Mouse (Mus musculus): ENCODE measurements at regions not wholly inside any gene's neighbourhood (a gene's known extent, or its start where the extent isn't known, plus 50 kb on each side); places are given as distances from the start of the nearest gene placed in this dataset.
A peak's percentile ranks its signal among the peaks of the same experiment; 100 is the strongest.

- no peak for DNase-seq
Observed at GRCm38 (mm10) chr15:86738356-86738755, 524.1 kb downstream of the Tbc1d22a start.

GRCm38 (mm10) chr15:86738776-86739175 lies 524.5 kb downstream of the Tbc1d22a start:
- no peak for DNase-seq

DNA sequence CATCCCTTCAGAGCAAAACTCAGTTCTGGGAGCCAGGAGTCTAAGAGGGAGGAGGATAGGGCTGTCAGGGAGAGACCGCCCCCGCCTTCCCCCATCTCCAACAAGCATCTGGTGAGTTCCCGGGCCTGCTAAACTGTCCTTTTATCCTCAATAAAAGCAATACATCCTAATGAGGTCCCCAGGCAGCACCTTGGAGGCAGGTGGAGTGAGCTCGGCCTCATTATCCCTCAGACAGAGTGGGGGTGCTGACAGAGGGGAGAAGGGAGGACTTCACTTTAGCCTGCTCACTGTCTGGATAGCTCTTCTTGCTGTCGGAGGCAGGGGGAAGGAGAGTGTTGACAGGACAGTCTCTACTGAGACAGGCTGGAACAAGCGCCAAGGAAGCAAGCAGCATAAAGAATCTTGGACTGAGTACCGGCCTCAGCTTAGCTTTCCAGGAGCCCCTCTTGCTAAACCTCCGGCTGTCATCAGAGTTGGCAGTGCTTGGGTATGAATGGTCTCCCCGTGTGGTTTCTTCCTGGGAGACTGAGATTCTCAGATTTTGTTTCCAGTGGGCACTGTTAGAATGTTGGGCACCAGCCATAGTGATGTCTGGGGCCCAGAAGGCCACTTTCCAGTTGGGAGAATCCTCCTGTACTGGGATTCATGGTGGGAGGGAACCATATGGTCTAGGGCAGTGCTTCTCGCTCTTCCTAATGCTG lies 537.3 kb downstream of the Tbc1d22a start:
- peak; percentile 48 to 59 for DNase-seq

GRCm38 (mm10) chr15:86763581-86764375 lies 549.5 kb downstream of the Tbc1d22a start:
- peak; percentile 85 to 91 for DNase-seq

DNA sequence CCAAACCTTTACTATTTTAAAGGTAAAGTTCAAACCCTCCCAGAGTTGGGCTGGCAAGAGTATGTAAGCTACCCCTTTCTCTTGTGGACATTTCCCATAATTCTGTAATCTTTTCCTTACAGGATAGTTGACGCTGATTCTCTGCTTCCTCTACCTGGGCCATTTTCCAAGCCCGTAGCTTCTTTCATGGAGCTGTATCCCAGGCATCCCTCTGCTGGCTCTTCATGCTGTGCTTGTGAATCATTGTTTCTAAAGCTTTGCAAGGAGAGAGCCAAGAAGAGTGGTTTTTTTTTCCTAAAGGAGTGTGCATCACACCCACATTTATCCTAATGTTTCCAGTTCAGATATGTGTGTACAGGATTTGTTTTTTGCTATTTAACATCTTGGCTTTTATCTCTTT lies 553.4 kb downstream of the Tbc1d22a start:
- DNase-seq = no peak

DNA sequence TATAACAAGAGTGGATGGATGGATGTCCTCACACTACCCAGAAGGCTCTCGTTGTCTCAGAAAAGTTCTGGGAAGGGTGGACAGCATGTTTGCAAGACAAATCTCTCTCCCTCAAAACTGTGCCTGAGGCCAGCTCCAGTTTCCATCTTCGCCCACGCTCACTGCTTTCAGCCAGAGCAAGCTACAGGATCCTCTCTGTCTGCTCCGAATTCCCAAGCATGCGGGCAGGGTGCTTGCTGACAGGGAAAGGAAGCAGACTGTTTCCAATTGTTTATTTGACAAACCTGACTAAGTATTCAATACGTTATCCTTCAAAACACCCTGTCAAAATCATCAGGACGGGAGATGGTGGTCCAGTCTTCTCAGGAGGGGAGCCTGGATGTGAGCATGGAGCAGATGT lies 558.8 kb downstream of the Tbc1d22a start:
- no peak for DNase-seq

DNA sequence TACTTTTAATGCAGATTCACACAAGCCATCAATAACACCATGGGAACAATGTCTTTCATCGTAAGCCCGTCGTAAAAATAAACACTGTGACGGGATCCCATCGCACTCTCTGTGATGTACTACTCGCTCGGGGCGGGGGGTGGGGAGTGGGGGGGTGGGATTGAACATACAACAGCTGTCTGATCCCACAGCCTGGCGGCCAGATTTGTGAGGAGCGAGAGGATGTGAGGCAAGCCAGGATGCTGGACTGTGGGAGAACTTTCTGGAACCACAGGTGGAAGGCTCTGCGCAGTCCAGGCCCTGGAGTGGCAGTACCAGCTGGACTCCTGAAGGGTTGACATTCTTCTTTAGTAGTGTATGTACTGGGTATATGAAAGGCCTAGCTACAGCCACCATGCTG lies 563.7 kb downstream of the Tbc1d22a start:
- no peak for DNase-seq

- DNase-seq = no peak
Observed at GRCm38 (mm10) chr15:86781160-86781559, 566.9 kb downstream of the Tbc1d22a start.

DNA sequence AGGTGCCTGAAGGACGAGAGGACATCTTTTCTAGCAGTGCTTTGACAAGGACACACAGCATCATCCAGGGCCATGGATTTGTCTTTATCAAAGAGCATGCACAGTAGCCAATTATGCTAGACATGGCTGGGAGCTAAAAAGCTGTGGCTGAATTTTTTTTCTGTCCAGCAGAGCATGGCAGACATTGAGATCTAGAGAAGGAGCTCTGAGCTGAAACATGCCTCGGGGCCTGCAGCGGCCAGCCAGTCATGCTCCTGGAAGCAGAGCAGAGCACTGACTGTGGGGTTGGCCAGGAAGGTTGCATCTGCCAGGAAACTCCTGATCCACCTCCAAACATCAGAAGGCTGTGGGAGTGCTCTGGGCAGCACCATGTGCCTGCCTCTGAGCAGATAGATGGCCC lies 580.5 kb downstream of the Tbc1d22a start:
- DNase-seq = no peak

DNA sequence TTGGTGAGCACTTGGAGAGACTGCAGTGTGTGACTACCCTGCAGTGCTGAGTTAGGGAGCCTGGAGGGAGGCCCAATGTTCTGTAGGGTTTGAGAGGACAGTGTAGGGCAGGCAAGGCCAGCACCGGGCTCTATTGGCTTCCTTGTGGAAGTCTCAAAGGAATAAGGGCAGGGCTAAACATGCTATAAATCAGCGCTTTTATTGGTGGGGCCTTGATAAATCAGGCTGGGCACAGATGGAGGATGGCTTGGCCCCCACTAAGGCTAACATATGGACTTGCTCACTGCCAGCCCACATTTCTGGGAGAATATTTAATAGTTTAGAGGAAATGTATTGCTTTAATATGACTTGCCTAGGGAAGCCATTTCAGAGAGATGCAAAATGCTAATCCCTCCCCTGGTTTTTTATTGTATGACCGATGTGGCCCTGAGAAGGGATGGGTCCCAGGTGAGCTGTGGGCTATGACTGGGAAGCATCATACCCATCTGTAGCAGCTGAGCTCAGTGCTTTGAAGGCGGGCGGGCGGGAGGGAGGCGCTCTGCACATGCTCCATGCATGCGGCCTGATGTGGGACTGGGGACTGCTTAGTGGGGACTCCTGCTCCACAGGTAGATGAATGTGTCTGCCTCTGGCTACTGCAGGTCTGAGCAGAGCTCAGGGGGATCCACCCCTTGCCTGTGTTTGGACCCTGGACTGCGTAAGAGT lies 584.4 kb downstream of the Tbc1d22a start:
- peak; percentile 45 to 46 for DNase-seq

DNA sequence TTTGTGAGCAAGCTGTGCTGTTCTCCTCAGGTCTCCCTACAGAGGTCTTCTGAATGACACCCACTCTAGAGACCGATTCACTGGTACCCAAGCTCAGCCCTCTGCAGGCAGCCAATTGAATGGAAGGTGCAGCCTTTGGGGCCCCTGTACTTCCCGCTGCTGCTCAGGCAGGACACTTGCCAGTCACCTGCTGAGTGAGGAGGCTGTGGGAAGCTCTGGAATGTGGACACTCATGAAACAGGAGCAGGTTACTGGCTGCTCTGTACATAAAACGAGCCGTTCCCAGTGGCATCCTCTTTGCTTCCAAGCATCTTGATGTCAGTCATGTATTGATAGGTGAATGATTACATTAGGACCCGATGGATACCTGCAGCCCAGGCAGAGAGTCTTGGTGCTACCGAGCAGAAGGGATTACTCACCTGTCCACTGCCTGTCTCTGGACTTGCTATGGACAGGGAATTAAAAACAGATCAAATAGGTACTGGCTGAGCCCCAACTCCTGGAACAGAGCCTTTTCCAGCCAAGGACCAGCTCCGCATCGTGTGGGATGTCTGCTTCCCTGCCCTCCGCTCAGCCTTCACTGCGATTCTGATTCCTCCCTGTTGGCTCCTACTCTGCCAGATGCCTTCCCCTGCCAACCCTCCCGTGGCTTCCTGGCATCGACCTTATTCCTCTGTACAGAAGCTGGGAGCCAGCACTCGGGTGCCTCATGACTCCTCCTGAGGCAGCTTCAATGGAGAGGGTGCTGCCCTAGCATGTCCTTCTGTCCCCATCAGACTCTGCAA lies 593.2 kb downstream of the Tbc1d22a start:
- DNase-seq = peak; percentile 69 to 71

DNA sequence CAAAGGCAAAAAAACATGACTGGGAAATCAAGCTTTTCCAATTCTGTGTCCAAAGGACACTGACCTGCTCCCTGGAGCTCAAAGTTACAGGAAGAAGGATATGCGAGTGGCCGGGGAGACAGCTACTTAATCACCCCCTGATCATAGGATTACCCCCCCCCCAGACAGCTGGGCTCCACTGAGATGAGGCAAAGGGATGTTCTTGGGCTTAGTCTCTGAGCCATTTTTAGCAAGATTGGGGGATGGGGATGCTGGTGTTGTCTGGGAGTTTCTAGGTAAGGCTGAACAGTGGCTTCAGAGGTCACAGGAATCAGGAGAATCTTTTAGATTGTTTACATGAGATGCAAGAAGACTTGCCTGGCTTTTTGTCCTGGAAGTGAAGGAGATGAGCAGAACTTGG lies 597.6 kb downstream of the Tbc1d22a start:
- no peak for DNase-seq

- DNase-seq = no peak
Observed at GRCm38 (mm10) chr15:86814808-86815421, 600.7 kb downstream of the Tbc1d22a start.

GRCm38 (mm10) chr15:86835996-86836395 lies 621.7 kb downstream of the Tbc1d22a start:
- DNase-seq = no peak

- no peak for DNase-seq
Observed at GRCm38 (mm10) chr15:86852161-86852870, 638.1 kb downstream of the Tbc1d22a start.

GRCm38 (mm10) chr15:86858356-86858906 lies 644.2 kb downstream of the Tbc1d22a start:
- DNase-seq = no peak

- no peak for DNase-seq
Observed at GRCm38 (mm10) chr15:86875721-86876309, 661.6 kb downstream of the Tbc1d22a start.

- DNase-seq = no peak
Observed at GRCm38 (mm10) chr15:86896974-86897373, 647.1 kb upstream of the Fam19a5 start.

- no peak for DNase-seq
Observed at GRCm38 (mm10) chr15:86899961-86900360, 644.1 kb upstream of the Fam19a5 start.

- no peak for DNase-seq
Observed at GRCm38 (mm10) chr15:86903006-86903405, 641.1 kb upstream of the Fam19a5 start.

- no peak for DNase-seq
Observed at GRCm38 (mm10) chr15:86913276-86913675, 630.8 kb upstream of the Fam19a5 start.

All from cerebellum, adult 18-20 months (tissue).